Mouse (Mus musculus): ENCODE results near the gene 1700023F06Rik.

GRCm38 (mm10) chr11:103181349-103181748, 27.0 kb downstream of the 1700023F06Rik start:
- no peak for TF ChIP-seq POLR2A (IDR thresholded peaks at IDR 0.05; ENCODE audit: borderline replicate concordance, control insufficient read depth, low read depth, low read length)
- TF ChIP-seq CTCF (IDR thresholded peaks at IDR 0.05; ENCODE audit: control insufficient read depth, insufficient read depth, low read length): no peak
